Mouse (Mus musculus): ENCODE data around the gene Rap1b. TPM values are rescaled to one million over a fixed set of nuclear protein-coding genes. Genes with fewer than 3 reads are reported as not detected.

The Rap1b gene
- polyA plus RNA-seq, 1 experiment, result 150 TPM

DNA sequence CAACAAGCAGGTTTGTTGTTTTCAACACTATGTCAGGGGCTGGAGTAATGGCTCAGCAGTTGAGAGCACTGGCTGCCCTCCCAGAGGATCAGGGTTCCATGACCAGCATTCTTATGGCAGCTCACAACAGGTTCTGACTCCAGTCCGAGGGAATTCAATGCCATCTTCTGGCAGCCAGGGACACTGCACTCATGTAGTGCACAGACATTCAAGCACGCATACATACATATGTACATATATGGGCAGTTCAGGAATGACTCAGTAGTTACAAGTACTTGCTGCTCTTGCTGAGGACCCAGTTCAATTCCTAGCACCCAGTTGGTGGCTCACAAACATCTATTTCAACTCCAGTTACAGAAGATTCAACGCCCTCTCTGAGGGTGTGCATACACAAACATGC is 6.9 kb downstream of the Rap1b start:
- Histone ChIP-seq H3K36me3 (ENCODE audit: control insufficient read depth, insufficient read depth, low read length, poor library complexity, severe bottlenecking) (no peaks in the 10 kb centered on the region; the same call in 1 of the 2 replicates), H3K27ac (ENCODE audit: insufficient read depth, low read length) (no peak overlapping the region), H3K27me3 (ENCODE audit: control insufficient read depth, insufficient read depth, low read length, poor library complexity, severe bottlenecking) (no peaks in the 10 kb centered on the region), H3K4me3 (ENCODE audit: low read depth, low read length) (no peak overlapping the region), H3K9me3 (replicated peaks; ENCODE audit: control insufficient read depth, insufficient read depth, low read length, poor library complexity, severe bottlenecking) (no peaks in the 10 kb centered on the region), H3K9ac (ENCODE audit: low read depth, poor library complexity, severe bottlenecking) (no peak overlapping the region), H3K4me1 (ENCODE audit: control insufficient read depth, insufficient read depth, low read length) (no peaks in the 10 kb centered on the region)
- no peak for TF ChIP-seq POLR2A (IDR thresholded peaks at IDR 0.05; ENCODE audit: insufficient read depth, low read length)
- peak; percentile 55 for TF ChIP-seq CTCF (IDR thresholded peaks at IDR 0.05; ENCODE audit: low read depth, low read length)
- no peak for TF ChIP-seq EP300 (IDR thresholded peaks at IDR 0.05; ENCODE audit: insufficient read depth, low read depth, low read length)

GRCm38 (mm10) chr10:117836354-117836753 is 9.5 kb downstream of the Rap1b start:
- Histone ChIP-seq H3K4me3 (ENCODE audit: low read depth, low read length) (no peak overlapping the region), H3K27me3 (ENCODE audit: control insufficient read depth, insufficient read depth, low read length, poor library complexity, severe bottlenecking) (no peaks in the 10 kb centered on the region), H3K36me3 (ENCODE audit: control insufficient read depth, insufficient read depth, low read length, poor library complexity, severe bottlenecking) (no peaks in the 10 kb centered on the region; the same call in 1 of the 2 replicates), H3K27ac (ENCODE audit: insufficient read depth, low read length) (no peak overlapping the region), H3K4me1 (ENCODE audit: control insufficient read depth, insufficient read depth, low read length) (no peaks in the 10 kb centered on the region), H3K9ac (ENCODE audit: low read depth, poor library complexity, severe bottlenecking) (no peak overlapping the region), H3K9me3 (replicated peaks; ENCODE audit: control insufficient read depth, insufficient read depth, low read length, poor library complexity, severe bottlenecking) (no peaks in the 10 kb centered on the region)
- TF ChIP-seq EP300 (IDR thresholded peaks at IDR 0.05; ENCODE audit: insufficient read depth, low read depth, low read length), result no peak
- TF ChIP-seq CTCF (IDR thresholded peaks at IDR 0.05; ENCODE audit: low read depth, low read length), result no peak
- TF ChIP-seq POLR2A (IDR thresholded peaks at IDR 0.05; ENCODE audit: insufficient read depth, low read length), result no peak

DNA sequence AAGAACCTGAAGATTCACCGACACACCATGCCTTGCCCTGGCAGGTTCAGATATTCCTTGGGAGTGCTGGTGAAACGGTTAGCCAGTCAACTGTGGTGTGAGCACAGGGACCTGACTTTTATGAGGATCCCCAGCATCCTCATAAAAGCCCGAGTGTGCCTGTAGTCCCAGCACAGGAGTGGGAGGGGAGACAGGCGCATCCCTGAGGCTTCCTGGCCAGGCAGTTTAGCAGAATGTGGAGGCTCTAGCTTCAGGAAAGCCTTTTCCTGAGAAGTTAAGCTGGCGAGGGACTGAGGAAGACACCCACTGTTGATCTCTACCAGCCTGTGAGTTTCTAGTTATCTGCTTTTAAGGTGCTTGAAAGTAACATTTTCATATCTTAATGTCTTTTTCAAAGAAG is 10.4 kb downstream of the Rap1b start:
- no peak for TF ChIP-seq POLR2A (IDR thresholded peaks at IDR 0.05; ENCODE audit: insufficient read depth, low read length)
- no peak for TF ChIP-seq CTCF (IDR thresholded peaks at IDR 0.05; ENCODE audit: low read depth, low read length)
- TF ChIP-seq EP300 (IDR thresholded peaks at IDR 0.05; ENCODE audit: insufficient read depth, low read depth, low read length), result no peak
- Histone ChIP-seq H3K27me3 (ENCODE audit: control insufficient read depth, insufficient read depth, low read length, poor library complexity, severe bottlenecking) (no peaks in the 10 kb centered on the region), H3K4me1 (ENCODE audit: control insufficient read depth, insufficient read depth, low read length) (no peaks in the 10 kb centered on the region), H3K27ac (ENCODE audit: insufficient read depth, low read length) (no peak overlapping the region), H3K4me3 (ENCODE audit: low read depth, low read length) (no peak overlapping the region), H3K9ac (ENCODE audit: low read depth, poor library complexity, severe bottlenecking) (no peak overlapping the region), H3K36me3 (ENCODE audit: control insufficient read depth, insufficient read depth, low read length, poor library complexity, severe bottlenecking) (no peaks in the 10 kb centered on the region), H3K9me3 (replicated peaks; ENCODE audit: control insufficient read depth, insufficient read depth, low read length, poor library complexity, severe bottlenecking) (no peaks in the 10 kb centered on the region)

DNA sequence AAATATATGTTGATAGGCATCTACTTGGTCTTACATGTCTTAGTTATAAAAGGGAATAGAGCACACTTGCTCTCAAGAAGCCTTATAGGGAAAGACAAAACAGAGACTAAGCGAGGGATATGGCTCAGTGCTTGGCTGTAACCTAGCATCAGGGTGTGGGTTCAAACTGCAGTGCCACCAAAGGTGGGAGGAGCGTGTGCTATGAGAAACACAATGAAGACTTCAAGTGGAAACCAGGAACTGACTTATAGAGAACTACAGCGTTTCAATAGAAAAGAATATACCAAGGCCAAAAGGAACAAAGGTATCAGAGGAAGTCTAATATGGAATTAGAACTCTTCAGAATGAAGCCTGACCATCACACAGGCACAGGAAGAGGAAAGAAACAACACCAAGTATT is 15.0 kb downstream of the Rap1b start:
- no peak overlapping the region for H3K9ac ChIP-seq (ENCODE audit: low read depth, poor library complexity, severe bottlenecking)
- no peak overlapping the region for H3K4me3 ChIP-seq (ENCODE audit: low read depth, low read length)
- no peak overlapping the region for H3K27ac ChIP-seq (ENCODE audit: insufficient read depth, low read length)
- TF ChIP-seq CTCF (IDR thresholded peaks at IDR 0.05; ENCODE audit: low read depth, low read length), result no peak
- no peak for TF ChIP-seq EP300 (IDR thresholded peaks at IDR 0.05; ENCODE audit: insufficient read depth, low read depth, low read length)
- no peak for TF ChIP-seq POLR2A (IDR thresholded peaks at IDR 0.05; ENCODE audit: insufficient read depth, low read length)
- peaks cover 1% of the 10 kb centered on the region for H3K4me1 ChIP-seq (ENCODE audit: control insufficient read depth, insufficient read depth, low read length)
- no peaks in the 10 kb centered on the region for H3K9me3 ChIP-seq (replicated peaks; ENCODE audit: control insufficient read depth, insufficient read depth, low read length, poor library complexity, severe bottlenecking)
- no peaks in the 10 kb centered on the region for H3K27me3 ChIP-seq (ENCODE audit: control insufficient read depth, insufficient read depth, low read length, poor library complexity, severe bottlenecking)
- H3K36me3 ChIP-seq (ENCODE audit: control insufficient read depth, insufficient read depth, low read length, poor library complexity, severe bottlenecking), result no peaks in the 10 kb centered on the region

- H3K9me3 ChIP-seq (replicated peaks; ENCODE audit: control insufficient read depth, insufficient read depth, low read length, poor library complexity, severe bottlenecking), result no peaks in the 10 kb centered on the region
- TF ChIP-seq EP300 (IDR thresholded peaks at IDR 0.05; ENCODE audit: insufficient read depth, low read depth, low read length) (no peak), POLR2A (IDR thresholded peaks at IDR 0.05; ENCODE audit: insufficient read depth, low read length) (no peak), CTCF (IDR thresholded peaks at IDR 0.05; ENCODE audit: low read depth, low read length) (no peak)
- H3K4me3 ChIP-seq (ENCODE audit: low read depth, low read length), result no peak overlapping the region
- H3K36me3 ChIP-seq (ENCODE audit: control insufficient read depth, insufficient read depth, low read length, poor library complexity, severe bottlenecking), result peaks cover under 1% of the 10 kb centered on the region; the same call in 1 of the 2 replicates
- H3K27me3 ChIP-seq (ENCODE audit: control insufficient read depth, insufficient read depth, low read length, poor library complexity, severe bottlenecking), result no peaks in the 10 kb centered on the region
- no peak overlapping the region for H3K9ac ChIP-seq (ENCODE audit: low read depth, poor library complexity, severe bottlenecking)
- H3K27ac ChIP-seq (ENCODE audit: insufficient read depth, low read length), result no peak overlapping the region
- peaks cover 1% of the 10 kb centered on the region for H3K4me1 ChIP-seq (ENCODE audit: control insufficient read depth, insufficient read depth, low read length)
Observed at GRCm38 (mm10) chr10:117829472-117830155, 16.2 kb downstream of the Rap1b start.

DNA sequence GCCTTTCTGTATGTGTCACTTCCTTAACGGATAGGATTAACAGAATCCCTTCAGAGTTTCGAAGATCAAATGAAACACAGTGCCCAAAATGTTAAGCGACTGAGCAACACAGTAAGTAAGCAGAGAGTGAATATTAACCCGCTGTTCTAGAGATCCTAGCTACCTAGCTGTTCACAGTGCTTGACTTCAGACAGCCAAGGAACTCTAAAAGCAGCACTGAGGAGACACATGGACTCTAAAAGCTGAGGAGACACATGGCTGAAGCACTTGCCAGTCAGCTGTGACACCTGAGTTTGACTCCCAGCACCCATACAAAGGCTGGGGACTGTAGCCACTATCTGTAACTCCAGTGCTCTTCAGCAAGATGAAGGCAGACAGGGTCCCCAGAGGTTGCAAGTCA is 16.8 kb downstream of the Rap1b start:
- Histone ChIP-seq H3K27me3 (ENCODE audit: control insufficient read depth, insufficient read depth, low read length, poor library complexity, severe bottlenecking) (no peaks in the 10 kb centered on the region), H3K27ac (ENCODE audit: insufficient read depth, low read length) (no peak overlapping the region), H3K9ac (ENCODE audit: low read depth, poor library complexity, severe bottlenecking) (no peak overlapping the region), H3K4me1 (ENCODE audit: control insufficient read depth, insufficient read depth, low read length) (peaks cover 1% of the 10 kb centered on the region), H3K36me3 (ENCODE audit: control insufficient read depth, insufficient read depth, low read length, poor library complexity, severe bottlenecking) (peaks cover 4% of the 10 kb centered on the region; the same call in 1 of the 2 replicates), H3K4me3 (ENCODE audit: low read depth, low read length) (no peak overlapping the region), H3K9me3 (replicated peaks; ENCODE audit: control insufficient read depth, insufficient read depth, low read length, poor library complexity, severe bottlenecking) (no peaks in the 10 kb centered on the region)
- TF ChIP-seq POLR2A (IDR thresholded peaks at IDR 0.05; ENCODE audit: insufficient read depth, low read length) (no peak), CTCF (IDR thresholded peaks at IDR 0.05; ENCODE audit: low read depth, low read length) (no peak)

All from ES-Bruce4 (cell line).